Mouse (Mus musculus) limb, embryonic 14.5 days (tissue): ENCODE results near the gene Ptprg. TPM values are rescaled to one million over a fixed set of nuclear protein-coding genes. Genes with fewer than 3 reads are reported as not detected.

ENCODE experiments used
- ATAC-seq: fragments of 200-750 bp; cut with Nextera tagmentation; 2 replicates; pipeline ENCODE4 v1.8.0; 2017; ENCODE audit warnings: low read depth, moderate number of reproducible peaks, moderate TSS enrichment; ENCODE audit not compliant: low FRiP score
- DNase-seq: peaks from one replicate; pipeline ENCODE4 v3.0.0-alpha.2; 2015; ENCODE audit warnings: low spot score
- H3K27ac ChIP-seq: fragments of 300-500 bp; sonication (generic); replicated peaks from 2 replicates; pipeline ENCODE4 v1.5.1; 2014; ENCODE audit warnings: low read depth, mild to moderate bottlenecking, low read length, moderate library complexity, mixed read lengths
- H3K27me3 ChIP-seq: fragments of 300-500 bp; sonication (generic); 2 replicates; pipeline ENCODE4 v1.6.1; 2014; ENCODE audit warnings: low read length, mixed read lengths; ENCODE audit not compliant: control insufficient read depth, insufficient read depth
- H3K36me3 ChIP-seq: fragments of 300-500 bp; sonication (generic); 2 replicates; pipeline ENCODE4 v1.6.1; 2014; ENCODE audit warnings: mild to moderate bottlenecking, low read length, moderate library complexity, mixed read lengths; ENCODE audit not compliant: control insufficient read depth, insufficient read depth
- H3K4me1 ChIP-seq: fragments of 300-500 bp; sonication (generic); 2 replicates; pipeline ENCODE4 v1.6.1; 2014; ENCODE audit warnings: antibody characterized with exemption, low read length, mixed read lengths; ENCODE audit not compliant: control insufficient read depth, insufficient read depth
- H3K4me2 ChIP-seq: fragments of 300-500 bp; sonication (generic); replicated peaks from 2 replicates; pipeline ENCODE4 v1.6.1; 2014; ENCODE audit warnings: low read depth, mild to moderate bottlenecking, low read length, moderate library complexity; ENCODE audit not compliant: severe bottlenecking
- H3K4me3 ChIP-seq: fragments of 300-500 bp; sonication (generic); replicated peaks from 2 replicates; pipeline ENCODE4 v1.5.1; 2014; ENCODE audit warnings: low read length
- H3K9ac ChIP-seq: fragments of 300-500 bp; sonication (generic); 2 replicates; pipeline ENCODE4 v1.6.1; 2014; ENCODE audit warnings: mild to moderate bottlenecking, low read depth, low read length, moderate library complexity; ENCODE audit not compliant: severe bottlenecking
- H3K9me3 ChIP-seq: fragments of 300-500 bp; sonication (generic); 2 replicates; pipeline ENCODE4 v1.6.1; 2016; ENCODE audit warnings: low read length; ENCODE audit not compliant: control insufficient read depth
- POLR2A ChIP-seq: fragments of 200-500 bp; IDR thresholded peaks from 2 replicates; pipeline ENCODE4 v1.8.0; 2012; ENCODE audit warnings: inconsistent platforms, mild to moderate bottlenecking, moderate library complexity, borderline replicate concordance; ENCODE audit not compliant: insufficient read depth, insufficient read length; ENCODE audit errors: extremely low read depth
- WGBS: fragments of 180-500 bp; shearing (Covaris S2); extraction: QIAGEN DNeasy Blood & Tissue Kit; methylation state at CpG from one replicate; pipeline ENCODE4 v1.1.7; 2014; 5-methylcytosine and 5-hydroxymethylcytosine counted together
- polyA plus RNA-seq, 2 experiments: library from polyadenylated mRNA; depleted of rRNA in 1 of 2; stranded (reverse) in 1 of 2; unstranded in 1 of 2; fragments of >200 nt; fragmentation: Nextera tagmentation in 1 of 2; extraction: Ambion mirVana in 1 of 2; gene quantifications; 2 replicates each; pipeline versions ENCODE4 v1.2.1 to v1.2.3; 2012 to 2014

The Ptprg gene
- polyA plus RNA-seq, 2 experiments, result 25.5 to 28.6 TPM

GRCm38 (mm10) chr14:12152748-12153147 is 599.4 kb downstream of the Ptprg start:
- Histone ChIP-seq H3K9me3 (no peaks in the 10 kb centered on the region), H3K36me3 (no peaks in the 10 kb centered on the region), H3K4me3 (no peak overlapping the region), H3K4me2 (no peak overlapping the region), H3K27ac (no peak overlapping the region), H3K9ac (no peak overlapping the region), H3K4me1 (no peaks in the 10 kb centered on the region), H3K27me3 (no peaks in the 10 kb centered on the region)
- TF ChIP-seq POLR2A, result no peak
- 95% methylated on average over 6 of the region's 6 CpGs for WGBS
- DNase-seq (no peak), ATAC-seq (no peak)

- ATAC-seq (no peak), DNase-seq (no peak)
- no peak overlapping the region for H3K27ac ChIP-seq
- no peak overlapping the region for H3K4me3 ChIP-seq
- WGBS, result 83% methylated on average over 13 of the region's 13 CpGs
- H3K4me2 ChIP-seq, result no peak overlapping the region
- no peak overlapping the region for H3K9ac ChIP-seq
- H3K27me3 ChIP-seq, result no peaks in the 10 kb centered on the region
- no peaks in the 10 kb centered on the region for H3K36me3 ChIP-seq
- no peak for TF ChIP-seq POLR2A
- no peaks in the 10 kb centered on the region for H3K4me1 ChIP-seq
- H3K9me3 ChIP-seq, result no peaks in the 10 kb centered on the region
Measured at GRCm38 (mm10) chr14:12153599-12153998, 600.3 kb downstream of the Ptprg start.

DNA sequence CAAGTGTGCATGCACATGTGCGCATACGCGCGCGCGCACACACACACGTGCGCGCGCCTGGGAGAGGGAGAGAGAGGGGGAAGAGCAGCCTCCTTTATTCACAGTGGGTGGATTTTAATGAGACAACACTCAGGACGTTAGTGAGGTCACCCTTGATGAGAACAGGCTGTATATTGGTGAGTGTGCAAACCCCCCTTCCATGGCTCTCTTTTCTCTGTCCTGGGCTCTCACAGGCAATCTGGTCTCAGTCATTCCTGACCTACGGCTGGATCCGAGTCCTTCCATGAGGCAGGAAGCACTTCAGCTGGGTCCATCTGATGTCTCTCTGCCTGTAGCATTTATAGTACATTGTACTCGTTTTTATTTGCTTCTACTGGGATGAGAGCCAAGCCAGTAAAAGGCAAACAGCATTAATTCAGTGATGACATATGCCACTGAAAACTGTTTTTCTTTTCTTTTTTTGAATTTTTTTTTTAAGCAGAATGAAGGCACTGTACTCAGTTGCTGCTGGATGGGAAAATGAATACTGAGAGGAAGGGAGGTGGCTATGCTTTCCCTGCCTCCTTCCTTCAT is 608.5 kb downstream of the Ptprg start:
- Histone ChIP-seq H3K36me3 (no peaks in the 10 kb centered on the region), H3K27ac (no peak overlapping the region; the same call in 1 of the 2 replicates), H3K4me3 (no peak overlapping the region), H3K4me1 (peaks cover 14% of the 10 kb centered on the region), H3K9ac (no peak overlapping the region), H3K27me3 (no peaks in the 10 kb centered on the region), H3K4me2 (no peak overlapping the region), H3K9me3 (no peaks in the 10 kb centered on the region)
- WGBS, result 71% methylated on average over 14 of the region's 14 CpGs
- no peak; the same call in 1 of the 2 replicates for ATAC-seq
- no peak for TF ChIP-seq POLR2A
- peak; percentile 40 for DNase-seq

DNA sequence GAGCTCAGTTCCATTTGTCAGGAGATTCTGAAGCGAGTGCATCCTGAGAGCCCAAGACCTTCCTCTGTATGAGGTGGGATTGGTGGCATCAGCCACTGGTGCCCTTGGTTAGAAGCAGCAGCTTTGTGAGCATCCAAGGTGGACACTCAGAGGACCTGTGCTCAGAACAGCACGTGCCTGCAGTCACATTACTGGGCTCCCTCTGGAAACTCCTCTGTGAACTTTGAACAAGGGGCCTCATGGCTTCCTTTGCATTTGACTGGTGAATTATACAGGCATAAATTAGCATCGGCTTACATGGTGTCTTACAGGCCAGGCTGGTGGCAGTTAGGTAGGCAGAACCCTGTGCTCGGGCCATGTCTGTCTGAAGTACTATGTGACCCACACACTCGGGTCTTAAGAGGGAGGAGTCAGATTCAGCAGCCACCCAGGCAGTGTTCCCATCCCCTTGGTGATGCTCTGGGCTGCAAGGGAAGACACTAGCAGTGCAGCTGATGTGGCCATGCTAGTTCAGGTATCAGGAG is 609.1 kb downstream of the Ptprg start:
- Histone ChIP-seq H3K4me2 (no peak overlapping the region), H3K27ac (no peak overlapping the region; the same call in 1 of the 2 replicates), H3K4me3 (no peak overlapping the region), H3K36me3 (no peaks in the 10 kb centered on the region), H3K27me3 (no peaks in the 10 kb centered on the region), H3K9me3 (no peaks in the 10 kb centered on the region), H3K4me1 (peaks cover 14% of the 10 kb centered on the region), H3K9ac (no peak overlapping the region)
- WGBS, result 63% methylated on average over 5 of the region's 5 CpGs
- DNase-seq, result no peak
- TF ChIP-seq POLR2A, result no peak
- ATAC-seq, result no peak

DNA sequence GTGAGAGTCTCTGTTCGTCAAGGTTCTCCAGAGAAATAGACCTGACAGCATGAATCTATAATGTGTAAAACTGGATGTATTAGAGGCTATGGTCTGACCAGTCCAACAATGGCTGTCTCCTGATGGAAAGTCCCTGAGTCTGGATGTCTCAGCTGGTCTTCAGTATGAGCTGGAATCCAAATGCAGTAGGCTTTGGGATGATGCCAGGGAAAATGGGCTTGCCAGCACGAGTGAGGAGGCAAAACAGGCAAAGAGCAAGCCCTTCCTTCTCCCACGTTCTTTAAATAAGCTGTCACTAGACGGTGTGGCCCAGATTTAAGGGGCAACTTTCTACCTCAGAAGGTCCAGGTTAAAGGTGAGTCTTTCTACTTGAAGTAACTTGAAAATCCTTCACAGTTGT is 609.9 kb downstream of the Ptprg start:
- H3K4me2 ChIP-seq, result no peak overlapping the region
- no peak for TF ChIP-seq POLR2A
- no peaks in the 10 kb centered on the region for H3K36me3 ChIP-seq
- no peak overlapping the region for H3K9ac ChIP-seq
- no peak overlapping the region for H3K4me3 ChIP-seq
- WGBS, result 83% methylated on average over 4 of the region's 4 CpGs
- ATAC-seq (no peak), DNase-seq (no peak)
- H3K27ac ChIP-seq, result no peak overlapping the region
- H3K27me3 ChIP-seq, result no peaks in the 10 kb centered on the region
- no peaks in the 10 kb centered on the region for H3K9me3 ChIP-seq
- H3K4me1 ChIP-seq, result peaks cover 14% of the 10 kb centered on the region

DNA sequence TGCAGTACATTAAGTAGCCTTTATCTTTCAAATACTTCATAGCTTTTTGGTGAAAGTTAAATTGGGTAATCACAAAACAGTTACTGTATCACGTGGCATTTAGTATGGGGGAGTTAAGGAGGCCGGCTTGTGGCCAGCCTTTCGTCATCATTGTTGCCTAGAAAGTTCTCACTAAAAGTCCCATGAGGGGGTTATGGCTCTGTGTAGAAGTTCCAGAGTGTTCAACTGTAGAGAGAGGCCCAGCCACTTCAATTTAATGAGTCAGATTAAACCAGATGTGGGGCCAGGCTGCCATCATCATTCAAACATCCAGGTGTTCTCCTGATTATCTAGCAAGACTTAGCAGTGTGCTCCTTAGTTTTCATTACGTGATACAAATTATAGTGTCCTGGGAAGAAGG is 613.9 kb downstream of the Ptprg start:
- Histone ChIP-seq H3K4me2 (no peak overlapping the region), H3K27me3 (no peaks in the 10 kb centered on the region), H3K9me3 (no peaks in the 10 kb centered on the region), H3K9ac (no peak overlapping the region), H3K27ac (no peak overlapping the region), H3K4me3 (no peak overlapping the region), H3K4me1 (peaks cover 7% of the 10 kb centered on the region), H3K36me3 (no peaks in the 10 kb centered on the region)
- 52% methylated on average over 4 of the region's 4 CpGs for WGBS
- ATAC-seq (peak; percentile 54; the same call in 1 of the 2 replicates), DNase-seq (peak; percentile 23)
- no peak for TF ChIP-seq POLR2A
